Mouse (Mus musculus) hindbrain, embryonic 16.5 days (tissue): ENCODE measurements around the gene Emc3. TPM values are rescaled to one million over a fixed set of nuclear protein-coding genes. Genes with fewer than 3 reads are reported as not detected.
A peak's percentile ranks its signal among the peaks of the same experiment; 100 is the strongest.

Experiments used
- ATAC-seq: fragments of 200-750 bp; cut with Nextera tagmentation; 2 replicates; pipeline ENCODE4 v1.8.0; 2017; ENCODE audit warnings: moderate TSS enrichment, moderate library complexity
- H3K27ac ChIP-seq: fragments of 300-500 bp; sonication (generic); 2 replicates; pipeline ENCODE4 v1.5.1; 2014; ENCODE audit warnings: low read depth, mild to moderate bottlenecking, control low read depth, low read length, moderate library complexity
- H3K27me3 ChIP-seq: fragments of 300-500 bp; sonication (generic); replicated peaks from 2 replicates; pipeline ENCODE4 v1.6.1; 2014; ENCODE audit warnings: low read length; ENCODE audit not compliant: control insufficient read depth, insufficient read depth
- H3K36me3 ChIP-seq: fragments of 300-500 bp; sonication (generic); 2 replicates; pipeline ENCODE4 v1.6.1; 2014; ENCODE audit warnings: mild to moderate bottlenecking, low read length, moderate library complexity, mixed read lengths; ENCODE audit not compliant: control insufficient read depth, insufficient read depth
- H3K4me1 ChIP-seq: fragments of 300-500 bp; sonication (generic); 2 replicates; pipeline ENCODE4 v1.6.1; 2014; ENCODE audit warnings: low read depth, low read length; ENCODE audit not compliant: control insufficient read depth, insufficient read depth
- H3K4me2 ChIP-seq: fragments of 300-500 bp; sonication (generic); 2 replicates; pipeline ENCODE4 v1.6.1; 2014; ENCODE audit warnings: mild to moderate bottlenecking, low read length, control low read depth, moderate library complexity
- H3K4me3 ChIP-seq: fragments of 300-500 bp; sonication (generic); 2 replicates; pipeline ENCODE4 v1.5.1; 2014; ENCODE audit warnings: mild to moderate bottlenecking, low read length, control low read depth, moderate library complexity
- H3K9ac ChIP-seq: fragments of 300-500 bp; sonication (generic); 2 replicates; pipeline ENCODE4 v1.6.1; 2014; ENCODE audit warnings: low read depth, mild to moderate bottlenecking, control low read depth, low read length, moderate library complexity
- H3K9me3 ChIP-seq: fragments of 300-500 bp; sonication (generic); 2 replicates; pipeline ENCODE4 v1.6.1; 2014; ENCODE audit warnings: mild to moderate bottlenecking, low read length, moderate library complexity; ENCODE audit not compliant: control insufficient read depth
- WGBS: fragments of 180-500 bp; shearing (Covaris S2); extraction: QIAGEN DNeasy Blood & Tissue Kit; methylation state at CpG from one replicate; pipeline ENCODE4 v1.1.7; 2014; 5-methylcytosine and 5-hydroxymethylcytosine counted together
- polyA plus RNA-seq: library from polyadenylated mRNA; unstranded; fragments of >200 nt; fragmentation: Nextera tagmentation; extraction: Ambion mirVana; gene quantifications from 2 replicates; pipeline ENCODE4 v1.2.1, GENCODE M21; 2015

The Emc3 gene
- polyA plus RNA-seq, 1 experiment from 2014 or later, result 124 TPM

DNA sequence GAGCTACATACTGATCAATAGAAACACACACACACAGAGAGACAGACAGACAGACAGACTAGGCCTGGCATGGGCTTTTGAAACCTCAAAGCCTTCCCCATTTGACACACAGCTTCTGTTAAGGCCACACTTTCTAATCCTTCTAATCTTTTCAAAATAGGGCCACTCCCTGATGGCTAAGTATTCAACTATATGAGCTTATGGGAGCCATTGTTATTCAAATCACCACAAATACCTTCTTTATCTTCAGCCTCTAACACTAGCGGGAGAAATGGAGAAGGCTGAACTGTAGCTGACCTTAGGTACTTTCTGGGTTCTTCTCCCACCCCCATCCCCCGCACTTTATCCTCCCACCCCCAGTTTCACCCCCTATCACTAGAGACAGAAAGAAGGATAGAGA lies 28.7 kb downstream of the Emc3 start:
- no peak overlapping the region for H3K4me2 ChIP-seq
- peaks cover 6% of the 10 kb centered on the region for H3K4me1 ChIP-seq
- H3K4me3 ChIP-seq, result no peak overlapping the region
- no peak overlapping the region for H3K9ac ChIP-seq
- no peaks in the 10 kb centered on the region for H3K27me3 ChIP-seq
- H3K27ac ChIP-seq, result no peak overlapping the region
- WGBS, result 56% methylated on average over 2 of the region's 2 CpGs
- no peaks in the 10 kb centered on the region for H3K36me3 ChIP-seq
- H3K9me3 ChIP-seq, result 0 out of 2 replicates have a peak, but pooled peaks cover 2% of the 10 kb centered on the region
- ATAC-seq, result no peak

DNA sequence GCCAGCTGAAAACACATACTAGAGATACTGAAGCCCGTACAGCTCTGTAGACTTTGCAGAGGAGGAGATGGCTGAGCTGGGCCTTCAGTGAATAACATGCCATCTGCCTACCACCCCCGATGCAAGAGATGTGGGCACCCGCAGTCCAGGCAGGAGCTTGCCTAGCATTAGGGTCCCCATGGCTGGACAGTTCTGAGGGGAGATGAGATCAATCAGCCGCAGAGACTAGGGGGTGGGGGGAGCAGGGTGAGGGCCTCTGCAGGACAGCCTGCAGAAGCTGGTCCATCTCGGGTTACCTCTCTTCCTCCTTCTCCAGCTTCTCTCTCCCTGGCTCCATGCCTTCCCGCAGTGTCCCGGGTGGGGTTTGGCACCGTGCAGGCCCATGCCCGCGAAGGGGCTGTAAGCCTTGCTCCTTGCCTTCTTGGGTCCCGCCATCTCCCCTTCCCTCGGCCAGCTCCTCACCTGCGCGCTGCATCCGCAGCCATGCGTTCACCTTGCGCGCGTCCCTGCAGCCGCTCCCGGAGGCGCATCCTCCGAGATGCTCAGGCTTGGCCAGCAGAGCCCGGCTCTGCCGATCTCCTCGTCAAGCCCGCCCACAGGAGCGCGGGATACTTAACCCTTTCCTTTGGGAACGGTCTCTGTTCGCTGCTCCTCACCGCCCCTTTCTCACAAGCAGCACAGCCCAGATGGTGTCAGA lies 29.9 kb downstream of the Emc3 start, which contains the start of gene Prrt3:
TSS of gene Prrt3 (minus strand) at position 544 of the 697 bp plus-strand sequence.
- peak; percentile 94 for ATAC-seq
- Histone ChIP-seq H3K36me3 (peaks cover 5% of the 10 kb centered on the region; the same call in 1 of the 2 replicates), H3K4me2 (peak within 1 kb of the TSS; percentile 69), H3K9ac (peak within 1 kb of the TSS; percentile 80), H3K27me3 (no peaks in the 10 kb centered on the region), H3K4me1 (peaks cover 6% of the 10 kb centered on the region), H3K9me3 (0 out of 2 replicates have a peak, but pooled peaks cover 2% of the 10 kb centered on the region), H3K4me3 (peak within 1 kb of the TSS; percentile 69), H3K27ac (peak within 1 kb of the TSS; percentile 74)
- whole genome bisulfite sequencing, result 1% methylated on average over 32 of the region's 32 CpGs

DNA sequence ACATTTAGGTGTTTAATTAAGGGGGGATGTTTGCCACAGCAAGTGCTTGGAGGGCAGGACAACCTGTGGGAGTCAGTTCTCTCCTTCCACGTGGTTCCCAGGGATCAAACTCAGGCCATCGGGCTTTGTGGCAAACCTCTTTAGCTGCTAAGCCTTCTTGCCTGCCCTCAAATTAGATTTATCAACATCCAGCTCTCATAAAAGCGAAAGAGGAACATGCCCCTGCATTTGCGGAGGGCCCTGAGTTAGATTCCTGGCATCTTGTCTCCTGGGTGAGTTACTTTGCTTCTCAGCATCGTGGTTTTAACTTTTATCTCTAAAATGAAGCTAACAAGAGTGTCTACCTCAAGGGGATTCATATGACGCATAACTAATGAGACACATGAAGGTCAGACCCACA lies 32.1 kb downstream of the Emc3 start:
- no peak overlapping the region for H3K4me2 ChIP-seq
- peaks cover 5% of the 10 kb centered on the region; the same call in 1 of the 2 replicates for H3K36me3 ChIP-seq
- no peaks in the 10 kb centered on the region; the same call in none of the 2 replicates for H3K27me3 ChIP-seq
- ATAC-seq, result no peak
- 89% methylated on average over 6 of the region's 6 CpGs for whole genome bisulfite sequencing
- peaks cover 12% of the 10 kb centered on the region for H3K4me1 ChIP-seq
- H3K4me3 ChIP-seq, result no peak overlapping the region
- H3K9me3 ChIP-seq, result 0 out of 2 replicates have a peak, but pooled peaks cover 2% of the 10 kb centered on the region
- H3K9ac ChIP-seq, result no peak overlapping the region
- H3K27ac ChIP-seq, result no peak overlapping the region

DNA sequence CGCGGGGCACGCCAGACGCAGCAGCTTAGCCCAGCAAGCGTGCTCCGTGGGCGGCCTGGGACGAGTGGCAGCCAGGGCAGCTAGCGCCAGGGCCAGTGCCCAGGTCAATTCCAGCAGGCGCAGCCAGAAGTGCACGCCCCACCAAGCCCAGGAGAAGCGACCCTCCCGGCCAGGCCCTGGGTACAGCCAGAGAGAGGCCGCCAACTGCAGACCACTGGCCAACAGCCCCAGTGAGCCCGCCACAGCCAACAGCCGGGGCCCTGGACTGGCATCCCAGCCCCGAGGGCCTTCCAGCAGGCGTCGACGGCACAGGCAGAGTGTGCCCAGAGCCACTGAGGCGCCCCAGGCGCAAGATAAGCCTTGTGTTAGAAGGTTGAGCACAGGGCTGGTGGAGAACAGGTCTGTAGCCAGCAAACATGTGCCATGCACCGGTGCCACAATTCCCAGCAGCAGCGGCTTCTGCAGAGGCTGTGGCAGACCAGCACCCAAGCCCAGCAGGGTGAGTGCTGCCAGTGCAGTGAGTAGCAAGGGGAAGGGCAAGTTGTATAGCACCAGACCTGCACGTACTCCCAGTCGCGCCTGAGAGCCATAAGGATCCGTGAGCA lies 36.3 kb downstream of the Emc3 start:
- 48% methylated on average over 28 of the region's 28 CpGs for WGBS
- H3K4me1 ChIP-seq, result peaks cover 9% of the 10 kb centered on the region
- ATAC-seq, result 0 out of 2 replicates have a peak, but pooled peaks have one; percentile 18
- peak overlapping the region; percentile 60 for H3K4me2 ChIP-seq
- no peaks in the 10 kb centered on the region; the same call in none of the 2 replicates for H3K27me3 ChIP-seq
- no peak overlapping the region for H3K27ac ChIP-seq
- no peaks in the 10 kb centered on the region for H3K9me3 ChIP-seq
- peaks cover 15% of the 10 kb centered on the region; the same call in 1 of the 2 replicates for H3K36me3 ChIP-seq
- peak overlapping the region; percentile 49 for H3K9ac ChIP-seq
- peak overlapping the region; percentile 37; the same call in 1 of the 2 replicates for H3K4me3 ChIP-seq

DNA sequence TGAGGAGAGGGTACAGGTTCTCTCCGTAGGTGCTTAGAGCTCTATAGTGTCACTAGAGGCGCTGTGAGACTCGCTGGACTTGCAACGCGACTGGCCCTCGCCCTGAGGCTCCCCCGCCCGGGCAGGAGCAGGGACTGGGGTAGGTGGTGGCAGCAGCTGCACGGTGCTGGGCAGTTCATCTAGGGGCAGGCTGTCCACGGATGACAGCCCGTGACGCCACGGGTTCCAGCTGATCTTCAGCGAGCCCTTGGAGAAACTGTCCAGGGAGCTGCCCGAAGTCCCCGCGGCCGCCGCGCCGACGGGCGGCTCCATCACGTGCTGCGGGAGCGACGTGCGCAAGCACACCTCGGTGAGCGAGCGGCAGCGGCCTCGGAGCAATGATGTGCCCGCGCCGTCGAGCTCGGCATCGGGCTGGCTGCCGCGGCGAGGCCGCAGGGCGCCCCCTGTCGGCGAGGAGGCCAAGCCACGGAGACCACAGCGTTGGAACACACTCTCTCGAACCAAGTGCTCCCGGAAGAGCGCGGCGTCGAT lies 37.1 kb downstream of the Emc3 start:
- no peaks in the 10 kb centered on the region; the same call in none of the 2 replicates for H3K27me3 ChIP-seq
- H3K27ac ChIP-seq, result peak overlapping the region; percentile 41; the same call in 1 of the 2 replicates
- peak overlapping the region; percentile 48 for H3K9ac ChIP-seq
- 2% methylated on average over 50 of the region's 54 CpGs for WGBS
- peak overlapping the region; percentile 37 for H3K4me3 ChIP-seq
- ATAC-seq, result peak; percentile 75
- H3K36me3 ChIP-seq, result peaks cover 24% of the 10 kb centered on the region; the same call in 1 of the 2 replicates
- peak overlapping the region; percentile 60 for H3K4me2 ChIP-seq
- peaks cover 9% of the 10 kb centered on the region for H3K4me1 ChIP-seq
- no peaks in the 10 kb centered on the region for H3K9me3 ChIP-seq

DNA sequence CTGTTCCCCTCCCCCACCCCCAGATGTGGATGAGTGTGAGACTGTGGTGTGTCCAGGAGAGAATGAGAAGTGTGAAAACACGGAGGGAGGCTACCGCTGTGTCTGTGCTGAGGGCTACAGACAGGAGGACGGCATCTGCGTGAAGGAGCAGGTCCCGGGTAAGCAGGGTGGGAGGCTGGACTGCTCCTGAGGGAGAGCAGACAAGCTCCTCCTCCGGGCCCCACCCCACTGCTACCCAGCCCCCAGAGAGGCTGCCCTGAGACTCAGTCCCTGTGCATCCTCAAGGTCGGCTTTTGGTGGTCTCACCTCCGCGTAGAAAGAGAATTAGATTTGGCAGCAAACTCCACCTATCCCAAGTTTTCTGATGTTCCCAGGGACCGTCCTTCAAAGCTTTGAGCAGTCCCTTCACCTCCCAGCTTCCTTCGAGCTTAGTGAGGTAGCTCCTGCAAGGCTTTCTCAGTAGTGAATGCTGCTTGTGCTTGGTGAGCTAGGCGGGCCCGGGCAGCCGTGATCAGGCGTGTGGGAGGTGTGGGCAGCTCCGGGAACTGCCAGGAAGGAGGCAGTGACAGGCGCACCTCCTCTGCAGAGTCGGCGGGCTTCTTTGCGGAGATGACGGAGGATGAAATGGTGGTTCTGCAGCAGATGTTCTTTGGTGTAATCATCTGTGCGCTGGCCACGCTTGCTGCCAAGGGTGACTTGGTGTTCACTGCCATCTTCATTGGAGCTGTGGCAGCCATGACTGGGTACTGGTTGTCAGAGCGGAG lies 39.2 kb downstream of the Emc3 start:
- Histone ChIP-seq H3K27me3 (no peaks in the 10 kb centered on the region; the same call in none of the 2 replicates), H3K9ac (no peak overlapping the region), H3K4me1 (peaks cover 10% of the 10 kb centered on the region), H3K4me3 (no peak overlapping the region), H3K27ac (no peak overlapping the region), H3K36me3 (peaks cover 24% of the 10 kb centered on the region; the same call in 1 of the 2 replicates), H3K4me2 (no peak overlapping the region), H3K9me3 (no peaks in the 10 kb centered on the region)
- WGBS, result 80% methylated on average over 23 of the region's 24 CpGs
- no peak for ATAC-seq

DNA sequence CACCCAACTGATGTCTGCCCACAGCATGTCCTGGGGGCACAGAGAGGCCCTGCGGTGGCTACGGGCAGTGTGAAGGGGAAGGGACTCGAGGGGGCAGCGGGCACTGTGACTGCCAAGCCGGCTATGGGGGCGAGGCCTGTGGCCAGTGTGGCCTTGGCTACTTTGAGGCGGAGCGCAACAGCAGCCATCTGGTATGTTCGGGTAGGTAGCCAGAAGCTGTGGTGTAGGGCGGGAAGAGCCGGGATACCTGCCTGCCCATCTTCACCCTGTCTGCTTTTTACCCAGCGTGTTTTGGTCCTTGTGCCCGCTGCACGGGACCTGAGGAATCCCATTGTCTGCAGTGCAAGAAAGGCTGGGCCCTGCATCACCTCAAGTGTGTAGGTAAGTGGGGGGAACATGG lies 42.0 kb downstream of the Emc3 start:
- H3K4me2 ChIP-seq, result no peak overlapping the region
- 96% methylated on average over 14 of the region's 14 CpGs for WGBS
- no peak overlapping the region for H3K9ac ChIP-seq
- H3K4me1 ChIP-seq, result peaks cover 25% of the 10 kb centered on the region
- H3K27ac ChIP-seq, result no peak overlapping the region
- H3K9me3 ChIP-seq, result no peaks in the 10 kb centered on the region
- ATAC-seq, result no peak
- H3K36me3 ChIP-seq, result peaks cover 20% of the 10 kb centered on the region; the same call in 1 of the 2 replicates
- H3K4me3 ChIP-seq, result no peak overlapping the region
- no peaks in the 10 kb centered on the region for H3K27me3 ChIP-seq

DNA sequence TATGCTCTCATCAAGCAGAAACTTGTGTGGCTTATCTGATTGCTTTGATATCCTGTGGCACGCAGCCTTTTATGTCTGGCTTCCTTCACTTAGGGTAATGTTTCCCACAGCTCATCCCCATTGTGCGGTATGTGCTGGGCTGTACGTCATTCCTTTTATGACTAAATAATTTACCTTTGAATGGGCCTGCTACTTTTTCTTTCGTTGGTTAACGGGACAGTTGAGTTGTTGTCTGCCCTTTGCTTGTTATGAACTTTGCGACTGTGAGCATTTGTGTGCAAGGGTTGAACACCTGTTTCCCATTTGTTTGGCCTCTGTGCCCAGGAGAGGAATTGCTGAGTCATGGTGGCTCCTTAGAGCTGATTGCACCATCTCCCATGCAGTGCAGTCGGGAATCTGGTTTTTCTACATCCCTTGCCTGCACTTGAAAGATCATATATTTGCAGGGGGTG lies 44.3 kb downstream of the Emc3 start:
- no peak overlapping the region for H3K27ac ChIP-seq
- H3K9me3 ChIP-seq, result no peaks in the 10 kb centered on the region
- peaks cover 20% of the 10 kb centered on the region; the same call in 1 of the 2 replicates for H3K36me3 ChIP-seq
- no peak overlapping the region for H3K4me3 ChIP-seq
- H3K4me2 ChIP-seq, result no peak overlapping the region
- H3K27me3 ChIP-seq, result no peaks in the 10 kb centered on the region
- no peak overlapping the region for H3K9ac ChIP-seq
- WGBS, result 57% methylated on average over 7 of the region's 7 CpGs
- no peak for ATAC-seq
- peaks cover 31% of the 10 kb centered on the region for H3K4me1 ChIP-seq
